Mouse (Mus musculus) C2C12 (cell line): ENCODE measurements around the gene Atxn2. TPM values are rescaled to one million over a fixed set of nuclear protein-coding genes. Genes with fewer than 3 reads are reported as not detected.
A peak's percentile ranks its signal among the peaks of the same experiment; 100 is the strongest.

Experiments
- H3K27me3 ChIP-seq: one replicate; pipeline ENCODE4 v1.6.1; 2011; ENCODE audit not compliant: control insufficient read depth, insufficient read depth, insufficient read length
- H3K36me3 ChIP-seq: one replicate; pipeline ENCODE4 v1.6.1; 2011; ENCODE audit not compliant: control insufficient read depth, insufficient read depth
- H3K4me3 ChIP-seq: one replicate; pipeline ENCODE4 v1.5.1; 2011; ENCODE audit warnings: mild to moderate bottlenecking, control low read depth; ENCODE audit not compliant: poor library complexity, insufficient read depth, severe bottlenecking
- H3K79me2 ChIP-seq: one replicate; pipeline ENCODE4 v1.6.1; 2011; ENCODE audit not compliant: control insufficient read depth, insufficient read depth
- H3K79me3 ChIP-seq: one replicate; pipeline ENCODE4 v1.6.1; 2011; ENCODE audit warnings: low read depth, control low read depth
- H3ac ChIP-seq: one replicate; pipeline ENCODE3; 2011; ENCODE audit warnings: low read depth; ENCODE audit not compliant: control insufficient read depth, insufficient read length
- CEBPB ChIP-seq: IDR thresholded peaks from one replicate; pipeline ENCODE4 v1.6.1; 2011; ENCODE audit warnings: low read depth, mild to moderate bottlenecking, control low read depth, moderate library complexity
- CTCF ChIP-seq: IDR thresholded peaks from one replicate; pipeline ENCODE4 v1.5.1; 2011; ENCODE audit not compliant: control insufficient read depth, insufficient read depth, insufficient read length
- FOSL1 ChIP-seq: IDR thresholded peaks from one replicate; pipeline ENCODE4 v1.8.0; 2011; ENCODE audit warnings: mild to moderate bottlenecking, low read length; ENCODE audit not compliant: poor library complexity, insufficient read depth, severe bottlenecking
- MAX ChIP-seq: IDR thresholded peaks from one replicate; pipeline ENCODE4 v1.6.1; 2011; ENCODE audit warnings: mild to moderate bottlenecking, control low read depth
- MYOD1 ChIP-seq: IDR thresholded peaks from one replicate; pipeline ENCODE4 v1.6.1; 2011; ENCODE audit warnings: low read depth; ENCODE audit not compliant: control insufficient read depth, insufficient read length
- MYOG ChIP-seq: IDR thresholded peaks from one replicate; pipeline ENCODE4 v1.6.1; 2011; ENCODE audit not compliant: control insufficient read depth, insufficient read length; ENCODE audit errors: extremely low read depth
- USF1 ChIP-seq: IDR thresholded peaks from one replicate; pipeline ENCODE4 v1.6.1; 2011; ENCODE audit warnings: low read depth, mild to moderate bottlenecking, control low read depth, moderate library complexity
- polyA plus RNA-seq: library from polyadenylated mRNA; unstranded; fragments of >200 nt; fragmentation: generic; extraction: Trizol; gene quantifications from one replicate; pipeline ENCODE4 v1.2.1, GENCODE M21; 2012; ENCODE audit warnings: missing spikeins

The Atxn2 gene
- polyA plus RNA-seq, 1 experiment = 69.9 TPM

GRCm38 (mm10) chr5:121835949-121836691, 125.0 kb downstream of the Atxn2 start:
- peak overlapping the region; percentile 71 for H3ac ChIP-seq
- H3K79me2 ChIP-seq = peaks cover 55% of the 10 kb centered on the region
- no peaks in the 10 kb centered on the region for H3K27me3 ChIP-seq
- peak overlapping the region; percentile 79 for H3K4me3 ChIP-seq
- H3K79me3 ChIP-seq = peaks cover 45% of the 10 kb centered on the region
- TF ChIP-seq USF1 = no peak
- TF ChIP-seq MAX = no peak
- no peak for TF ChIP-seq MYOG
- TF ChIP-seq MYOD1 = no peak
- TF ChIP-seq CEBPB = no peak
- no peak for TF ChIP-seq CTCF
- no peak for TF ChIP-seq FOSL1
- H3K36me3 ChIP-seq = peaks cover 14% of the 10 kb centered on the region

DNA sequence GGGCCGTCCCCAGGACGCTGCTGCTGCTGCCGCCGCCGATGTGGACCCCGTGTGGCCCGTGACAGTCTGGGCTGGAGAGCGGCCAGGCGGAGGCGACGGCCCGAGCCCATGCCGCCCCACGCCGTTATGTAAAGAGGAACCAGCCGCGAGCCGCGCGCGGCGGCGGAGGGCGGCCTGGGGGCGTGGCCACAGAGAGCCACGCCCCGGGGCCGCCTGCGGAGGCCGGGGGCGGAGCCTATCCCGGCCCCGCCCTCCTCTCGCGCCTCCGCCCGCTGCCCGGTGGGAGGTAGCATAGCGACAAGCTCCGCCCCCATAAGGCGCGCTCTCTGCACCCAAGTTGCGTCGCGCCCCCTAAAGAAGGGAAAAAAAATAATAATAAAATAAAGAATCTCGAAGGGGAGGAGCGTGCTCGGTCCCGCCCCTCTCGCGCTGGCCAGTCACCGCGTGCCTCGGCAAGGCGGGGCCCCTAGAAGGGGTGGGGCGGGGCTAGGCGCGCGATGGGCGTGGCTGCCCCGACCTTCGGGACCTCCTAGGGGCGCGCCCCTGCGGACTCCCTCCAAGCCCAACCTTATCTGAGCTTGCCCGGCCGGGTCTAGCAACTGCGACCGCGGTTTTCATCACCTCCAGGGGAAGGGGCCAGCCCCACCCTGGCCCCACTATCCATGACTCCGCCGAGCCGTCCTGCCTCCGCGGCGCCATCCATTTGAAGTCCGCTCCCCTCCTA, 125.7 kb downstream of the Atxn2 start:
- peak overlapping the region; percentile 79 for H3K4me3 ChIP-seq
- H3K79me2 ChIP-seq = peaks cover 48% of the 10 kb centered on the region
- TF ChIP-seq CTCF = no peak
- TF ChIP-seq MYOG = no peak
- TF ChIP-seq USF1 = no peak
- TF ChIP-seq CEBPB = no peak
- TF ChIP-seq MYOD1 = no peak
- TF ChIP-seq MAX = no peak
- no peak for TF ChIP-seq FOSL1
- H3K79me3 ChIP-seq = peaks cover 38% of the 10 kb centered on the region
- H3ac ChIP-seq = peak overlapping the region; percentile 71
- H3K27me3 ChIP-seq = no peaks in the 10 kb centered on the region
- H3K36me3 ChIP-seq = peaks cover 7% of the 10 kb centered on the region

GRCm38 (mm10) chr5:121837441-121838340, 126.6 kb downstream of the Atxn2 start, which contains the start of gene Sh2b3:
Gene Sh2b3, minus strand, starts transcription at chr5:121837646.
- Histone ChIP-seq H3K79me2 (peaks cover 39% of the 10 kb centered on the region), H3K36me3 (peaks cover 3% of the 10 kb centered on the region), H3K27me3 (no peaks in the 10 kb centered on the region), H3K79me3 (peaks cover 29% of the 10 kb centered on the region), H3K4me3 (peak within 1 kb of the TSS; percentile 79), H3ac (peak within 1 kb of the TSS; percentile 71)
- no peak for TF ChIP-seq MYOD1
- TF ChIP-seq USF1 = no peak
- no peak for TF ChIP-seq CTCF
- no peak for TF ChIP-seq MAX
- no peak for TF ChIP-seq FOSL1
- no peak for TF ChIP-seq MYOG
- TF ChIP-seq CEBPB = no peak

DNA sequence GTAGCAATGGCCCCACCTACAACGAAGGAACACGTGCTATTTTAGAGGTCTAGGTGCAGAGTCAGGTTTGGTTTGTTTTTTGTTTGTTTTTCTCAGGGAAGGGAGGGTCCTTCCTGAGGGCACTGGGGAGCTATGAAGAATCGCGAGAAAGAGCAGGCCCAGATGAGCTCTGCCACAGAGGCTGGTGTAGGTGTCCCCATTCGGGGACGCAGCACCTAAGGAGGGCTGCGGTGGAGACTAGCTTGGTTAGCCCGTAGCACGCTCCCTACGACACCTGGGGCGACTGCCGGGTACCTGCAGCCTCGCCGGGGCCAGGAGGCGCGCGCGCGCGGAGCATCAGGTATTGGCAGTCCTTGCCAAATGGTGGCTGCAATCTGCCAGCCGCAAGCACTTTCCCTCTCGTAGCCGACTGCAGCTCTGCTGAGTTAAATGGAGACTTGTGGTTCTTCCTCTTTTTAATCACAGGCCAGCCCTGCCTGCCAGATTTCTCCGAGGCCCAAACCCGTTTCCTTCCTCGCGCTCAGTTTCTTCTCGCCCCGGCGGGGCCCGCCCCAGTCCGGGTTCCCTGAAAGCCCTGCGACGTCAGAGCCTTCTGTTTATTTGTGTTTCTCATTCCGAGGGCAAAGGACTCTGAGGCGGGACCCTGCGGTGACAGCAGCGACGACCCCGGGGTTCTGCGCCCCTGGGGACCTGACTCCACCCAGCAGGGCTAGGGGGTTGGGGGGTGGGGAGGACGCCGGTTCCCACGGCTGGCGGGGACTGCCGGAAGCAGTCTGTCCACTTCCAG, 127.4 kb downstream of the Atxn2 start:
- no peak for TF ChIP-seq MAX
- TF ChIP-seq MYOG = no peak
- no peak for TF ChIP-seq CTCF
- TF ChIP-seq USF1 = no peak
- TF ChIP-seq MYOD1 = no peak
- Histone ChIP-seq H3K27me3 (no peaks in the 10 kb centered on the region), H3K79me3 (peaks cover 21% of the 10 kb centered on the region), H3K79me2 (peaks cover 31% of the 10 kb centered on the region), H3K36me3 (peaks cover 3% of the 10 kb centered on the region), H3ac (no peak overlapping the region), H3K4me3 (no peak overlapping the region)

DNA sequence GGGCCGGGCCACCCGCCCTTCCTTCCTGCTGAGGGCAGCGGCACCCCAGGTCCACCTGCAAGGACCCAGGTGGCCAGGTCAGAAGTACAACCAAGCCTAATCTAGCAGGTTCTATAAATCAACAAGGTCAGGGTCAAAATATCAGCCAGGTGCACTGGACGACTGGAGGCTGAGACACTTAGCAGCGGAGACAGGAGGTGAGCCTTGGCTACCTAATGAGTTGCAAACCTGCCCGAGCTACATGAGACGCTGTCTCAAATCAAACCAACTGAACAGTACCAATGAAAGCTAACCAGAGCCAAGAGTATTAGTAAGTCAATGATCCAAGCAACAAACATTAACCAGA, 128.0 kb downstream of the Atxn2 start:
- Histone ChIP-seq H3K36me3 (peaks cover 3% of the 10 kb centered on the region), H3K27me3 (no peaks in the 10 kb centered on the region), H3K79me3 (peaks cover 19% of the 10 kb centered on the region), H3K4me3 (no peak overlapping the region), H3ac (no peak overlapping the region), H3K79me2 (peaks cover 25% of the 10 kb centered on the region)
- TF ChIP-seq USF1 (no peak), MYOD1 (no peak), MAX (no peak), CTCF (no peak), MYOG (no peak), CEBPB (no peak), FOSL1 (no peak)
